Mouse (Mus musculus) erythroblast, embryonic 14.5 days (primary cell): Measurements from ENCODE around the gene Bbip1. TPM values are rescaled to one million over a fixed set of nuclear protein-coding genes. Genes with fewer than 3 reads are reported as not detected.

Experiments
- H3K27me3 ChIP-seq: 2 replicates; pipeline ENCODE4 v1.6.1; 2012; ENCODE audit warnings: inconsistent platforms; ENCODE audit not compliant: control insufficient read depth
- H3K36me3 ChIP-seq: 2 replicates; pipeline ENCODE4 v1.6.1; 2012; ENCODE audit warnings: mild to moderate bottlenecking, inconsistent platforms; ENCODE audit not compliant: control insufficient read depth
- H3K4me1 ChIP-seq: 2 replicates; pipeline ENCODE4 v1.6.1; 2012; ENCODE audit warnings: inconsistent platforms; ENCODE audit not compliant: control insufficient read depth
- H3K4me3 ChIP-seq: replicated peaks from 2 replicates; pipeline ENCODE3; 2012; ENCODE audit warnings: moderate library complexity, mild to moderate bottlenecking, inconsistent platforms
- H3K9me3 ChIP-seq: 2 replicates; pipeline ENCODE4 v1.6.1; 2012; ENCODE audit warnings: low read length, inconsistent platforms, mixed read lengths; ENCODE audit not compliant: control insufficient read depth
- GATA1 ChIP-seq: IDR thresholded peaks from 2 replicates; pipeline ENCODE4 v1.6.1; 2012; ENCODE audit warnings: low read length, inconsistent platforms, mixed read lengths
- TAL1 ChIP-seq: IDR thresholded peaks from 3 replicates; pipeline ENCODE4 v1.6.1; 2012; ENCODE audit warnings: low read length, inconsistent platforms, mixed read lengths
- polyA plus RNA-seq: library from polyadenylated mRNA; stranded (reverse); fragments of >175 nt; gene quantifications from 2 replicates; pipeline ENCODE4 v1.2.3, GENCODE M21; 2012

Gene Bbip1
- polyA plus RNA-seq, 1 experiment: 0.66 TPM

GRCm38 (mm10) chr19:53904833-53905480 lies 39.5 kb downstream of the Bbip1 start:
- H3K27me3 ChIP-seq: no peaks in the 10 kb centered on the region
- TF ChIP-seq TAL1: no peak
- TF ChIP-seq GATA1: no peak
- no peaks in the 10 kb centered on the region; the same call in 1 of the 2 replicates for H3K9me3 ChIP-seq
- peaks cover 15% of the 10 kb centered on the region for H3K36me3 ChIP-seq
- H3K4me1 ChIP-seq: peaks cover 56% of the 10 kb centered on the region
- H3K4me3 ChIP-seq: peak overlapping the region; percentile 97

- H3K4me1 ChIP-seq: peaks cover 59% of the 10 kb centered on the region
- H3K4me3 ChIP-seq: peak overlapping the region; percentile 97
- no peaks in the 10 kb centered on the region; the same call in 1 of the 2 replicates for H3K9me3 ChIP-seq
- H3K36me3 ChIP-seq: peaks cover 5% of the 10 kb centered on the region
- no peak for TF ChIP-seq TAL1
- no peaks in the 10 kb centered on the region for H3K27me3 ChIP-seq
Measured at GRCm38 (mm10) chr19:53903507-53904321, 40.7 kb downstream of the Bbip1 start.

- Histone ChIP-seq H3K4me3 (peak overlapping the region; percentile 97), H3K4me1 (peaks cover 64% of the 10 kb centered on the region), H3K27me3 (no peaks in the 10 kb centered on the region), H3K9me3 (no peaks in the 10 kb centered on the region; the same call in 1 of the 2 replicates), H3K36me3 (peaks cover 5% of the 10 kb centered on the region)
- TF ChIP-seq TAL1: no peak
- TF ChIP-seq GATA1: no peak
Measured at GRCm38 (mm10) chr19:53902739-53903487, 41.5 kb downstream of the Bbip1 start.

- Histone ChIP-seq H3K4me1 (peaks cover 64% of the 10 kb centered on the region), H3K36me3 (peaks cover 5% of the 10 kb centered on the region), H3K4me3 (peak overlapping the region; percentile 97), H3K27me3 (no peaks in the 10 kb centered on the region), H3K9me3 (no peaks in the 10 kb centered on the region; the same call in 1 of the 2 replicates)
- TF ChIP-seq GATA1 (0 out of 2 replicates have a peak, but pooled peaks have one; percentile 9), TAL1 (peak; percentile 37; the same call in 1 of the 3 replicates)
Measured at GRCm38 (mm10) chr19:53901931-53902738, 42.3 kb downstream of the Bbip1 start.

GRCm38 (mm10) chr19:53899941-53900610 lies 44.4 kb downstream of the Bbip1 start:
- Histone ChIP-seq H3K36me3 (no peaks in the 10 kb centered on the region), H3K27me3 (no peaks in the 10 kb centered on the region), H3K9me3 (no peaks in the 10 kb centered on the region), H3K4me3 (no peak overlapping the region), H3K4me1 (peaks cover 52% of the 10 kb centered on the region)
- TF ChIP-seq TAL1 (no peak), GATA1 (no peak)

- H3K4me3 ChIP-seq: no peak overlapping the region
- peaks cover 52% of the 10 kb centered on the region for H3K4me1 ChIP-seq
- no peaks in the 10 kb centered on the region for H3K27me3 ChIP-seq
Measured at GRCm38 (mm10) chr19:53898970-53899900, 45.2 kb downstream of the Bbip1 start.

GRCm38 (mm10) chr19:53898498-53898897 lies 45.9 kb downstream of the Bbip1 start:
- no peaks in the 10 kb centered on the region for H3K27me3 ChIP-seq
- H3K4me1 ChIP-seq: peaks cover 53% of the 10 kb centered on the region
- no peak for TF ChIP-seq GATA1
- TF ChIP-seq TAL1: no peak
- H3K36me3 ChIP-seq: no peaks in the 10 kb centered on the region
- no peaks in the 10 kb centered on the region for H3K9me3 ChIP-seq
- H3K4me3 ChIP-seq: no peak overlapping the region

More at GRCm38 (mm10) chr19:53898970-53899900, 45.2 kb downstream of the Bbip1 start:
- Histone ChIP-seq H3K36me3 (no peaks in the 10 kb centered on the region), H3K9me3 (no peaks in the 10 kb centered on the region)
- TF ChIP-seq TAL1: no peak
